Mouse (Mus musculus) stomach, postnatal 0 days (tissue): ENCODE results near the gene Bmpr1a.

ENCODE experiments used
- CTCF ChIP-seq: IDR thresholded peaks from 2 replicates; pipeline ENCODE4 v1.5.1; 2016; ENCODE audit warnings: antibody characterized with exemption, low read depth, mild to moderate bottlenecking, moderate library complexity
- EP300 ChIP-seq: optimal IDR thresholded peaks from 2 replicates; pipeline ENCODE3; 2016; ENCODE audit warnings: antibody characterized with exemption

DNA sequence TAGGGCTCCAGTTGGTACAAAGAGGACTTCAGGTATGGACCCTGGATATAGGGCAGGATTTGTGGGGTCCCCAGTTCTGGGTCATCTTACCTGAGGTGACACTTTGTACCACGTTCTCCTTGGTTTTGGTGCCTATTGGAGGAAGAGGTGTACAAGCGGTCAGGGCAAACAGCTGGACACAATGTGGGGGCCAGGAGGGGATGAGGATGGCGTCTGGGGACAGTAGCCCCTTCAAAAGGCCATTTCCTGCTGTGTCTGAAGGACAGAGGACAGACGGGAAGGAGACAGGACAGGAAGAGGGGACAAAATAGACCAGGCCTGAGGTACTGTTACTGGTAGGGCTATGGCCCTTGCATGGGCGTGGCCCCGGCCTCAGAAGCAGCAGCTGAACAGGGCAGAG, 129.6 kb downstream of the Bmpr1a start:
- TF ChIP-seq CTCF (no peak), EP300 (no peak)
